Mouse (Mus musculus): Measurements from ENCODE around the gene Dlgap3.

DNA sequence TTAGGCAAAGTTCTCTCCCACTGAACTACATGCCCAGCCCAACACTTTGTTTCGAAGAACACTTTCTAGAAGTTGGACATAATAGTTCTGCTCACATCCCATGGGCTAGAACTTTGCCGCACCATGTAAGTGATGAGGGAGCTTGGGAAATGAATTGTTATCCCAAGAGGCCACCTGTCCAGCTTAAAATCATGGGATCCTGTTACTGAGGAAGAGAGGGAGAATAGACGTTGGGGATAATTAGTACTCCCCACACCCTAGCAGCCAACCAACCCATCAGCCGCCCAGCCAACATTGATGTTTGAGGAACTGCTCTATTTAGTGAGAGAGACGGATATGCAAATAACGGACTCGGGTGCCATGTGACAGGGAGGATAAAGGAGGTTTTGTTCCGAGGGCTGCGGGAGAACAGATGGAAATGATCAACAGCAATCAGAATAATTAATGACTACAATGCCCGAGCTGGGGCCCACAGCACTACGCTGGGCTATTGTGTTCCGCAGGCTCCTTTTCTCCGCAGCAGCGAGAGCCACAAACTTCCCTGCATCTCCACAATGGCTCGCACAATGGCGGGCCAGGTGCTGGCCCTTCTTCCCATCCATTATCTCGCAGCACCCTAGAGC lies 58.2 kb downstream of the Dlgap3 start:
- TF ChIP-seq CTCF (IDR thresholded peaks at IDR 0.05; ENCODE audit: low read depth, low read length) (no peak), POLR2A (IDR thresholded peaks at IDR 0.05; ENCODE audit: extremely low read depth, insufficient read depth, low read length) (no peak)
